Comparison of ENCODE assay signal across 29 mouse cellular contexts in genomic region chr2:29277703-29278121, GRCm38 (mm10). TPM values are rescaled to one million over a fixed set of nuclear protein-coding genes. Genes with fewer than 3 reads are reported as not detected.
DNase-seq lines count a peak whose midpoint lies in the region; ATAC-seq and TF ChIP-seq lines count a peak whose summit lies in the region.
"Had no signal": no experiment of that assay in that cellular context is flagged by ENCODE, and none has a peak within 500 bp of the region (broad histone marks: within the 10 kb centered on the region; RNA-seq: fewer than 3 reads in every experiment).

No protein-coding gene starts in this region.

- H3K27me3 ChIP-seq in forebrain, postnatal 0 days (ENCODE audit: insufficient read depth, low read length): no peaks in the 10 kb centered on the region
- no peaks in the 10 kb centered on the region for H3K27me3 ChIP-seq in forebrain, embryonic 13.5 days
- H3K27me3 ChIP-seq in hindbrain, postnatal 0 days (ENCODE audit: insufficient read depth, low read length): no peaks in the 10 kb centered on the region
- H3K27me3 ChIP-seq in hindbrain, embryonic 11.5 days (ENCODE audit: control insufficient read depth, insufficient read depth, low read length): no peaks in the 10 kb centered on the region
- no peaks in the 10 kb centered on the region for H3K27me3 ChIP-seq in liver, embryonic 11.5 days (replicated peaks; ENCODE audit: control insufficient read depth, insufficient read depth, low read length)
- H3K27me3 ChIP-seq: embryonic facial prominence, embryonic 13.5 days; intestine, embryonic 15.5 days; limb, embryonic 15.5 days; stomach, embryonic 15.5 days had no signal

- WGBS in forebrain, postnatal 0 days: 52% methylated on average over 5 of the region's 5 CpGs
- 60% methylated on average over 5 of the region's 5 CpGs for whole genome bisulfite sequencing in forebrain, embryonic 13.5 days
- 54% methylated on average over 5 of the region's 5 CpGs for WGBS in hindbrain, postnatal 0 days
- WGBS in hindbrain, embryonic 11.5 days: 86% methylated on average over 5 of the region's 5 CpGs
- WGBS in liver, embryonic 11.5 days: 30% methylated on average over 5 of the region's 5 CpGs

- peak; percentile 94 for ATAC-seq in forebrain, postnatal 0 days
- no peak; the same call in 1 of the 2 replicates for ATAC-seq in forebrain, embryonic 13.5 days
- peak; percentile 82 for ATAC-seq in hindbrain, postnatal 0 days
- ATAC-seq in hindbrain, embryonic 11.5 days (ENCODE audit: low FRiP score): no peak
- ATAC-seq in megakaryocyte progenitor cell, adult 5-6 weeks (replicated peaks; ENCODE audit: poor library complexity): peak; percentile 57
- ATAC-seq in liver, embryonic 11.5 days (replicated peaks; ENCODE audit: low FRiP score): no peak
- ATAC-seq: hindbrain, embryonic 16.5 days; intestine, embryonic 15.5 days had no signal

- no peaks in the 10 kb centered on the region for H3K4me1 ChIP-seq in forebrain, postnatal 0 days (ENCODE audit: insufficient read depth)
- peaks cover 7% of the 10 kb centered on the region; the same call in 1 of the 2 replicates for H3K4me1 ChIP-seq in forebrain, embryonic 13.5 days
- no peaks in the 10 kb centered on the region for H3K4me1 ChIP-seq in hindbrain, postnatal 0 days (ENCODE audit: insufficient read depth, low read length)
- H3K4me1 ChIP-seq in hindbrain, embryonic 11.5 days (replicated peaks; ENCODE audit: control insufficient read depth, insufficient read depth, low read length): no peaks in the 10 kb centered on the region
- no peaks in the 10 kb centered on the region for H3K4me1 ChIP-seq in liver, embryonic 11.5 days (replicated peaks; ENCODE audit: control insufficient read depth, insufficient read depth, low read length)
- H3K4me1 ChIP-seq: embryonic facial prominence, embryonic 13.5 days; forebrain, embryonic 10.5 days; intestine, embryonic 15.5 days; limb, embryonic 10.5 days; limb, embryonic 15.5 days; midbrain, embryonic 12.5 days; stomach, embryonic 15.5 days had no signal

- no peak for TF ChIP-seq CTCF in forebrain, postnatal 0 days (IDR thresholded peaks at IDR 0.05; ENCODE audit: low read depth)
- no peak for TF ChIP-seq CTCF in hindbrain, postnatal 0 days (IDR thresholded peaks at IDR 0.05; ENCODE audit: low read depth)

- no peaks in the 10 kb centered on the region for H3K9me3 ChIP-seq in forebrain, postnatal 0 days (ENCODE audit: low read length)
- no peaks in the 10 kb centered on the region for H3K9me3 ChIP-seq in forebrain, embryonic 13.5 days (replicated peaks)
- H3K9me3 ChIP-seq in hindbrain, postnatal 0 days (ENCODE audit: low read length): no peaks in the 10 kb centered on the region
- H3K9me3 ChIP-seq in hindbrain, embryonic 11.5 days (ENCODE audit: control insufficient read depth, low read length): no peaks in the 10 kb centered on the region
- no peaks in the 10 kb centered on the region for H3K9me3 ChIP-seq in liver, embryonic 11.5 days (ENCODE audit: control insufficient read depth, low read length)
- H3K9me3 ChIP-seq: embryonic facial prominence, embryonic 13.5 days; forebrain, embryonic 10.5 days; hindbrain, embryonic 10.5 days; intestine, embryonic 15.5 days; limb, embryonic 10.5 days; limb, embryonic 15.5 days; midbrain, embryonic 12.5 days; stomach, embryonic 15.5 days had no signal

- H3K9ac ChIP-seq in forebrain, postnatal 0 days: no peak overlapping the region
- no peak overlapping the region for H3K9ac ChIP-seq in forebrain, embryonic 13.5 days
- H3K9ac ChIP-seq in hindbrain, postnatal 0 days (replicated peaks; ENCODE audit: low read length): no peak overlapping the region
- H3K9ac ChIP-seq in hindbrain, embryonic 11.5 days (ENCODE audit: low read depth, low read length): no peak overlapping the region
- no peak overlapping the region for H3K9ac ChIP-seq in liver, embryonic 11.5 days (ENCODE audit: low read depth, low read length)
- H3K9ac ChIP-seq: embryonic facial prominence, embryonic 13.5 days; intestine, embryonic 15.5 days; limb, embryonic 15.5 days; liver, embryonic 14.5 days; lung, embryonic 14.5 days; midbrain, embryonic 12.5 days; stomach, embryonic 15.5 days had no signal

- no peak overlapping the region for H3K4me3 ChIP-seq in forebrain, postnatal 0 days (ENCODE audit: low read depth, low read length)
- H3K4me3 ChIP-seq in forebrain, embryonic 13.5 days: no peak overlapping the region
- H3K4me3 ChIP-seq in hindbrain, postnatal 0 days (ENCODE audit: low read length): no peak overlapping the region
- no peak overlapping the region for H3K4me3 ChIP-seq in hindbrain, embryonic 11.5 days (ENCODE audit: low read depth, low read length)
- no peak overlapping the region for H3K4me3 ChIP-seq in liver, embryonic 11.5 days (ENCODE audit: low read depth, low read length)
- H3K4me3 ChIP-seq: embryonic facial prominence, embryonic 13.5 days; forebrain, embryonic 10.5 days; gastrocnemius, adult 2 months; hindbrain, embryonic 10.5 days; intestine, embryonic 15.5 days; limb, embryonic 10.5 days; limb, embryonic 15.5 days; midbrain, embryonic 12.5 days; stomach, embryonic 15.5 days had no signal

- DNase-seq in forebrain, postnatal 0 days: peak; percentile 50
- DNase-seq in hindbrain, postnatal 0 days (ENCODE audit: low spot score): peak; percentile 27
- no peak for DNase-seq in hindbrain, embryonic 11.5 days (ENCODE audit: low spot score)
- DNase-seq in MEL-GATA-1-ER (ENCODE audit: extremely low read depth, low read depth): peak; percentile 16
- no peak for DNase-seq in liver, embryonic 11.5 days (ENCODE audit: low spot score)
- DNase-seq: adrenal gland, adult 8-10 months; cerebellum, adult 11 months; cerebellum, adult 9-11 months; gastrocnemius, adult 2 months; gastrocnemius, postnatal 36 days; heart, adult 18-20 months; kidney, adult 2 months; kidney, postnatal 4 days; lung, embryonic 14.5 days; right cerebral cortex, postnatal 25 days had no signal

- no peak overlapping the region for H3K4me2 ChIP-seq in forebrain, postnatal 0 days (ENCODE audit: low read depth)
- no peak overlapping the region for H3K4me2 ChIP-seq in forebrain, embryonic 13.5 days
- no peak overlapping the region for H3K4me2 ChIP-seq in hindbrain, postnatal 0 days (ENCODE audit: low read depth, low read length)
- no peak overlapping the region for H3K4me2 ChIP-seq in hindbrain, embryonic 11.5 days (replicated peaks; ENCODE audit: low read depth, low read length)
- H3K4me2 ChIP-seq in liver, embryonic 11.5 days: no peak overlapping the region
- H3K4me2 ChIP-seq: embryonic facial prominence, embryonic 13.5 days; intestine, embryonic 15.5 days; limb, embryonic 15.5 days; lung, embryonic 14.5 days; midbrain, embryonic 12.5 days; stomach, embryonic 15.5 days had no signal

- no peaks in the 10 kb centered on the region for H3K36me3 ChIP-seq in forebrain, postnatal 0 days (ENCODE audit: insufficient read depth)
- H3K36me3 ChIP-seq in forebrain, embryonic 13.5 days (ENCODE audit: poor library complexity, severe bottlenecking): no peaks in the 10 kb centered on the region
- H3K36me3 ChIP-seq in hindbrain, postnatal 0 days (ENCODE audit: insufficient read depth, low read length): no peaks in the 10 kb centered on the region
- no peaks in the 10 kb centered on the region for H3K36me3 ChIP-seq in hindbrain, embryonic 11.5 days (ENCODE audit: control insufficient read depth, insufficient read depth, low read length)
- no peaks in the 10 kb centered on the region for H3K36me3 ChIP-seq in liver, embryonic 11.5 days (ENCODE audit: control insufficient read depth, insufficient read depth, low read length)
- H3K36me3 ChIP-seq: embryonic facial prominence, embryonic 13.5 days; forebrain, embryonic 10.5 days; hindbrain, embryonic 10.5 days; intestine, embryonic 15.5 days; limb, embryonic 10.5 days; limb, embryonic 15.5 days; midbrain, embryonic 12.5 days; stomach, embryonic 15.5 days had no signal

- H3K27ac ChIP-seq in forebrain, postnatal 0 days (ENCODE audit: low read depth, low read length): no peak overlapping the region
- no peak overlapping the region for H3K27ac ChIP-seq in forebrain, embryonic 13.5 days
- 0 out of 2 replicates have a peak overlapping the region, but pooled peaks have one; percentile 23 for H3K27ac ChIP-seq in hindbrain, postnatal 0 days
- no peak overlapping the region for H3K27ac ChIP-seq in hindbrain, embryonic 11.5 days (ENCODE audit: low read depth, low read length)
- no peak overlapping the region for H3K27ac ChIP-seq in liver, embryonic 11.5 days (ENCODE audit: low read depth, low read length)
- H3K27ac ChIP-seq: embryonic facial prominence, embryonic 13.5 days; forebrain, embryonic 10.5 days; gastrocnemius, adult 2 months; hindbrain, embryonic 10.5 days; intestine, embryonic 15.5 days; kidney, postnatal 0 days; limb, embryonic 10.5 days; limb, embryonic 15.5 days; liver, embryonic 14.5 days; midbrain, embryonic 12.5 days; stomach, embryonic 15.5 days had no signal

RNA-seq across cellular contexts. Expression of gene Ntng2, which starts 24.9 kb away (rescaled TPM):
- total RNA-seq in forebrain, postnatal 0 days (2014; rRNA removed): 33.0 and 33.6 TPM in 2 replicates
- 8.0 and 8.6 TPM in 2 replicates for polyA plus RNA-seq in forebrain, postnatal 0 days (2015; fragmentation: Nextera tagmentation; extraction: Ambion mirVana)
- 6.2 and 8.4 TPM in 2 replicates for polyA plus RNA-seq in forebrain, embryonic 13.5 days (2015; fragmentation: Nextera tagmentation; extraction: Ambion mirVana)
- total RNA-seq in hindbrain, postnatal 0 days (2014; rRNA removed): 30.3 and 34.5 TPM in 2 replicates
- polyA plus RNA-seq in hindbrain, postnatal 0 days (2015; fragmentation: Nextera tagmentation; extraction: Ambion mirVana): 3.4 and 4.6 TPM in 2 replicates
- polyA plus RNA-seq in hindbrain, embryonic 11.5 days (2014; fragmentation: Nextera tagmentation; extraction: Ambion mirVana): 2.7 and 2.8 TPM in 2 replicates
- total RNA-seq in megakaryocyte progenitor cell, adult 5-6 weeks (2015): 9.4 and 9.9 TPM in 2 replicates
- total RNA-seq in megakaryocyte progenitor cell, adult 5-6 weeks (2017): 1.5 and 1.8 TPM in 2 replicates
- not detected in 2 replicates for polyA plus RNA-seq in liver, embryonic 11.5 days (2014; fragmentation: Nextera tagmentation; extraction: Ambion mirVana)
- polyA plus RNA-seq: heart, embryonic 14.5 days had no signal

Comparison
In these comparisons a context has a peak if more than half of its experiments do, and no peak if none do; other contexts are left out.
1. ATAC-seq: peak in forebrain, postnatal 0 days (single experiment), hindbrain, postnatal 0 days (single experiment) and megakaryocyte progenitor cell, adult 5-6 weeks (single experiment); none in forebrain, embryonic 13.5 days (single experiment), hindbrain, embryonic 11.5 days (single experiment) and liver, embryonic 11.5 days (single experiment).
2. DNase-seq: peak in forebrain, postnatal 0 days (single experiment), hindbrain, postnatal 0 days (single experiment) and MEL-GATA-1-ER (single experiment); none in hindbrain, embryonic 11.5 days (single experiment) and liver, embryonic 11.5 days (single experiment).